Mouse (Mus musculus) right cerebral cortex, postnatal 4 days (tissue): ENCODE results near the gene Rbm3.

ENCODE experiments used
- DNase-seq: peaks from one replicate; pipeline ENCODE4 v3.0.0-alpha.2; 2022

Rbm3 gene

GRCm38 (mm10) chrX:8145153-8145991 is at the start of gene Rbm3:
Rbm3 (minus strand) TSS chrX:8145880.
- DNase-seq: peak; percentile 78

GRCm38 (mm10) chrX:8193419-8193723 is 47.7 kb upstream of the Rbm3 start, which contains the start of gene Ebp:
Ebp (minus strand) TSS chrX:8193512.
- DNase-seq: peak; percentile 11

GRCm38 (mm10) chrX:8192640-8193418 is 47.1 kb upstream of the Rbm3 start:
- peak; percentile 67 for DNase-seq

- no peak for DNase-seq
Measured at GRCm38 (mm10) chrX:8192126-8192639, 46.5 kb upstream of the Rbm3 start.

GRCm38 (mm10) chrX:8182871-8183540 is 37.3 kb upstream of the Rbm3 start:
- no peak for DNase-seq

GRCm38 (mm10) chrX:8179646-8180045 is 34.0 kb upstream of the Rbm3 start:
- DNase-seq: no peak

GRCm38 (mm10) chrX:8178871-8179270 is 33.2 kb upstream of the Rbm3 start:
- DNase-seq: no peak

GRCm38 (mm10) chrX:8175504-8176385 is 30.1 kb upstream of the Rbm3 start, which contains the start of gene Tbc1d25:
Tbc1d25 (minus strand) TSS chrX:8176181.
- DNase-seq: peak; percentile 78

GRCm38 (mm10) chrX:8175169-8175503 is 29.5 kb upstream of the Rbm3 start:
- DNase-seq: no peak

GRCm38 (mm10) chrX:8167716-8168647 is 22.3 kb upstream of the Rbm3 start:
- no peak for DNase-seq

- DNase-seq: no peak
Measured at GRCm38 (mm10) chrX:8164471-8164870, 18.8 kb upstream of the Rbm3 start.

- DNase-seq: no peak
Measured at GRCm38 (mm10) chrX:8163076-8163475, 17.4 kb upstream of the Rbm3 start.

- peak; percentile 27 for DNase-seq
Measured at GRCm38 (mm10) chrX:8143750-8144149, 1.9 kb downstream of the Rbm3 start.

GRCm38 (mm10) chrX:8142948-8143347 is 2.7 kb downstream of the Rbm3 start:
- DNase-seq: no peak

GRCm38 (mm10) chrX:8141058-8141457 is 4.6 kb downstream of the Rbm3 start:
- DNase-seq: no peak

- no peak for DNase-seq
Measured at GRCm38 (mm10) chrX:8140446-8140845, 5.2 kb downstream of the Rbm3 start.

- no peak for DNase-seq
Measured at GRCm38 (mm10) chrX:8139480-8139879, 6.2 kb downstream of the Rbm3 start.

GRCm38 (mm10) chrX:8135886-8136285 is 9.8 kb downstream of the Rbm3 start:
- no peak for DNase-seq

- DNase-seq: peak; percentile 79
Measured at GRCm38 (mm10) chrX:8132017-8132976, 13.4 kb downstream of the Rbm3 start, which contains the start of gene Wdr13. Wdr13 (minus strand) TSS chrX:8132892.

GRCm38 (mm10) chrX:8131393-8131792 is 14.3 kb downstream of the Rbm3 start:
- no peak for DNase-seq
